Mouse (Mus musculus): ENCODE results near the gene Sf3b6.

DNA sequence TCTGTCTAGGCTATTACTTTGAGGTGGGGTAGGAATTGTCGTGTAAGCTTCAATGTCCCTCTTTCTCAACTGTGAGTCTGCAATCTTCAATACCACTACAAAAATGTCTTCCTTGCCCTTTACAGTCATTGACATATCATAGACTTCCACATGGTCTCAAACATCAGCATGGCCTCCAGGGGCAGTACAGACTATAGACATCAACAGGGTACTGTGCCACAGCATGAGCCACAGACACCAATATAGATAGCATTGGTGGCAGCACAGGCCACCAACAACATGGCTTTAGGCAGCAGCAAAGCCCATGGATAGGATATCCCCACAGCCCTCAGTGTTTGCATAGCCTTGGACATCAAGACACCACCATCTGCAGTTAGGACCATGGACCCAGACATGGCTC lies 36.1 kb upstream of the Sf3b6 start:
- TF ChIP-seq CTCF (conservative IDR thresholded peaks at IDR 0.05; ENCODE audit: insufficient read depth, insufficient read length, low read depth, low read length): no peak
- no peak for TF ChIP-seq POLR2A (IDR thresholded peaks at IDR 0.05; ENCODE audit: low read depth, low read length)
